Mouse (Mus musculus): ENCODE data around the gene Minos1.

DNA sequence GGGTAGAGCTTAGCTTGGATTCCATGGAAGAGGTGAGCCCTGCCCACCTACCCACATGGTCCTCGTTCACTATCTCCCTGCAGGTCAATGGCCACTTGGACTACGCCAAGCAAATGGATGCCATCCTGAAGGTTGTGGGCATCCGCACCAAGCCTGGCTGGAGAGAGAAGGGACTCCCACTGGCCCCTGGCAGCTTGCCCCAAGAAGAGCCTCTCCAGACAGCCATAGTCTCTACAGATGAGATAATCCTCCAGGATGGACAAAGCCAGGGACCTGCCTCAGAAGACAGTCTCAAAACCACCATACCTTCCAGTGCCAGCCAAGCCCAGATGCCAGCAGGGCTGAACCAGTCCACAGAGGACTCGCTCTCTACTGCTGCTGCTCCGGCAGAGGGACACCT is 72.9 kb downstream of the Minos1 start:
- TF ChIP-seq CTCF (IDR thresholded peaks at IDR 0.05; ENCODE audit: extremely low read depth, insufficient read depth, insufficient read length, insufficient replicate concordance) (no peak), POLR2A (IDR thresholded peaks at IDR 0.05; ENCODE audit: low read depth, low read length) (no peak)

All from spleen, adult 2 months (tissue).